Mouse (Mus musculus) MEL (cell line): ENCODE data around the gene Pcnx4. TPM values are rescaled to one million over a fixed set of nuclear protein-coding genes. Genes with fewer than 3 reads are reported as not detected.
A peak's percentile ranks its signal among the peaks of the same experiment; 100 is the strongest.

ENCODE experiments used
- DNase-seq: peaks from one replicate; pipeline ENCODE4 v3.0.0; 2011; ENCODE audit warnings: low read depth, low spot score
- H3K27ac ChIP-seq: 2 replicates; pipeline ENCODE4 v1.5.1; 2012; ENCODE audit warnings: low read depth, mild to moderate bottlenecking, control low read depth, low read length, moderate library complexity; ENCODE audit not compliant: control insufficient read depth
- H3K27me3 ChIP-seq, 2 experiments: fragments of 150-350 bp in 1 of 2; sonication (generic) in 1 of 2; 2 replicates each; pipeline ENCODE4 v1.6.1; 2012; ENCODE audit warnings: low read length in 2 of 2, mild to moderate bottlenecking in 2 of 2, improper control_type of control experiment in 1 of 2, moderate library complexity in 1 of 2; ENCODE audit not compliant: insufficient read depth in 2 of 2, control insufficient read depth in 1 of 2
- H3K36me3 ChIP-seq, 2 experiments: 2 replicates each; pipeline ENCODE4 v1.6.1; 2012 to 2014; ENCODE audit warnings: low read length in 2 of 2, improper control_type of control experiment in 1 of 2, inconsistent platforms in 1 of 2, mild to moderate bottlenecking in 1 of 2; ENCODE audit not compliant: insufficient read depth in 2 of 2, control insufficient read depth in 1 of 2
- H3K4me1 ChIP-seq, 2 experiments: fragments of 150-350 bp in 1 of 2; sonication (generic) in 1 of 2; 2 replicates each; pipeline ENCODE4 v1.6.1; 2012; ENCODE audit warnings: low read length in 2 of 2, improper control_type of control experiment in 1 of 2, mild to moderate bottlenecking in 1 of 2; ENCODE audit not compliant: insufficient read depth in 2 of 2, control insufficient read depth in 1 of 2
- H3K4me3 ChIP-seq, 2 experiments: fragments of 150-350 bp in 1 of 2; sonication (generic) in 1 of 2; 2 replicates each; pipeline ENCODE4 v1.5.1; 2012; ENCODE audit warnings: low read depth in 2 of 2, low read length in 2 of 2, mild to moderate bottlenecking in 2 of 2, moderate library complexity in 2 of 2, control low read depth in 1 of 2, improper control_type of control experiment in 1 of 2; ENCODE audit not compliant: control insufficient read depth in 1 of 2, insufficient read depth in 1 of 2
- H3K79me2 ChIP-seq: 2 replicates; pipeline ENCODE4 v1.6.1; 2012; ENCODE audit warnings: mild to moderate bottlenecking, low read length, moderate library complexity; ENCODE audit not compliant: control insufficient read depth, poor library complexity, insufficient read depth
- H3K9ac ChIP-seq: 2 replicates; pipeline ENCODE4 v1.6.1; 2012; ENCODE audit warnings: low read depth, mild to moderate bottlenecking, control low read depth, low read length, moderate library complexity; ENCODE audit not compliant: control insufficient read depth, poor library complexity, severe bottlenecking
- H3K9me3 ChIP-seq: fragments of 150-350 bp; sonication (generic); replicated peaks from 2 replicates; pipeline ENCODE4 v1.6.1; 2012; ENCODE audit warnings: mild to moderate bottlenecking, low read length, improper control_type of control experiment, moderate library complexity; ENCODE audit not compliant: insufficient read depth
- BHLHE40 ChIP-seq: IDR thresholded peaks from 2 replicates; pipeline ENCODE4 v1.6.1; 2012; ENCODE audit warnings: low read depth, mild to moderate bottlenecking, inconsistent platforms, low read length, improper control_type of control experiment, borderline replicate concordance
- CHD2 ChIP-seq: IDR thresholded peaks from 2 replicates; pipeline ENCODE4 v1.6.1; 2011; ENCODE audit warnings: low read length, improper control_type of control experiment
- E2F4 ChIP-seq: IDR thresholded peaks from 2 replicates; pipeline ENCODE4 v1.6.1; 2011; ENCODE audit warnings: low read depth, low read length, improper control_type of control experiment, borderline replicate concordance
- EP300 ChIP-seq, 2 experiments: IDR thresholded peaks; 2 replicates each; pipeline ENCODE4 v1.6.1; 2011; ENCODE audit warnings: improper control_type of control experiment in 2 of 2, low read length in 2 of 2, low read depth in 1 of 2, mild to moderate bottlenecking in 1 of 2
- ETS1 ChIP-seq: IDR thresholded peaks from 2 replicates; pipeline ENCODE4 v1.6.1; 2012; ENCODE audit warnings: low read depth, mild to moderate bottlenecking, inconsistent platforms, low read length, improper control_type of control experiment, moderate library complexity
- GATA1 ChIP-seq: IDR thresholded peaks from 2 replicates; pipeline ENCODE4 v1.6.1; 2011; ENCODE audit warnings: low read depth, low read length, improper control_type of control experiment
- JUND ChIP-seq: IDR thresholded peaks from 2 replicates; pipeline ENCODE4 v1.6.1; 2011; ENCODE audit warnings: low read depth, mild to moderate bottlenecking, improper control_type of control experiment, low read length
- MEF2A ChIP-seq: IDR thresholded peaks from 2 replicates; pipeline ENCODE4 v1.6.1; 2014; ENCODE audit warnings: low read depth, mild to moderate bottlenecking, inconsistent platforms, low read length, improper control_type of control experiment; ENCODE audit not compliant: poor library complexity, insufficient replicate concordance, severe bottlenecking; ENCODE audit errors: extremely low read depth
- MYB ChIP-seq: IDR thresholded peaks from 2 replicates; pipeline ENCODE4 v1.6.1; 2011; ENCODE audit warnings: mild to moderate bottlenecking, low read depth, low read length, improper control_type of control experiment
- POLR2AphosphoS5 ChIP-seq: IDR thresholded peaks from 2 replicates; pipeline ENCODE4 v1.6.1; 2012; ENCODE audit warnings: low read depth, borderline replicate concordance, mild to moderate bottlenecking, inconsistent platforms, low read length, moderate library complexity, mixed read lengths
- RCOR1 ChIP-seq: IDR thresholded peaks from 2 replicates; pipeline ENCODE4 v1.6.1; 2012; ENCODE audit warnings: low read depth, mild to moderate bottlenecking, inconsistent platforms, low read length, improper control_type of control experiment
- TAL1 ChIP-seq: IDR thresholded peaks from 2 replicates; pipeline ENCODE4 v1.6.1; 2012; ENCODE audit warnings: mild to moderate bottlenecking, inconsistent platforms, low read length, moderate library complexity, mixed read lengths
- TCF12 ChIP-seq: IDR thresholded peaks from 2 replicates; pipeline ENCODE4 v1.6.1; 2014; ENCODE audit warnings: low read depth, mild to moderate bottlenecking, inconsistent platforms, low read length, improper control_type of control experiment, moderate library complexity
- polyA plus RNA-seq, 2 experiments: library from polyadenylated mRNA; stranded (reverse) in 1 of 2; unstranded in 1 of 2; fragments of >175 nt in 1 of 2; fragments of >200 nt in 1 of 2; gene quantifications; 2 replicates each; pipeline versions ENCODE4 v1.2.1 to v1.2.4; 2012; ENCODE audit warnings: low replicate concordance in 2 of 2, low read depth in 1 of 2; ENCODE audit not compliant: insufficient read length in 2 of 2, insufficient read depth in 1 of 2, missing spikeins in 1 of 2
- total RNA-seq: library from RNA; depleted of rRNA; stranded (reverse); fragments of 300-350 nt; gene quantifications from 2 replicates; pipeline ENCODE4 v1.2.3, GENCODE M21; 2012

Gene Pcnx4
- total and polyA plus RNA-seq, 3 experiments = 3.2 to 5.2 TPM; not detected in 1

DNA sequence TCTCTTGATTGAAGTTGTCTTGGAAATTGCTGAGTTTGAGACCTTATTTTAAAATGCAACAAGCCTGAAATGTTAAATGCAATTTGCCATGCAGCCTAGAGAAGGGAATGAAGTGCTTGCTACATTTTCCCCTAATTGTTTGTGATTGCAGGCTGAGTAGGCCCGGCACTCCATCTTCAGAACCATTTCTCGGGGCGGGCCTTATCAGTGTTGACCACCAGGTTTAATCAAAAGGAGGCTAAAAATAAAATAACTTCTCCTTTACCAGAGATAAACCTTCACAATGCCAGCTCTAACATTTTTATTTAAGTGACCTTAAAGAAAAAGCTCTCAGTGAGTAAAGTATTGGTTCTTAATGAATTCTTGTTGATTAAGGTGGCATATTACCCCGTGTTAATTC is 10.6 kb upstream of the Pcnx4 start:
- peaks cover 0 to 12% of the 10 kb centered on the region in 2 experiments; a peak in 2 of 4 replicates for H3K36me3 ChIP-seq
- H3K4me3 ChIP-seq = no peak overlapping the region
- H3K4me1 ChIP-seq = peaks cover 8% of the 10 kb centered on the region in 2 experiments
- DNase-seq = peak; percentile 44
- H3K9me3 ChIP-seq = no peaks in the 10 kb centered on the region
- no peaks in the 10 kb centered on the region for H3K79me2 ChIP-seq
- no peak overlapping the region for H3K9ac ChIP-seq
- H3K27me3 ChIP-seq = no peaks in the 10 kb centered on the region
- no peak for TF ChIP-seq CHD2
- TF ChIP-seq EP300 (IDR thresholded peaks at IDR 0.05; ENCODE audit: low read depth in 1 of 2, low read length in 2 of 2) = peak; percentile 10 to 69; a peak in 3 of 4 replicates
- TF ChIP-seq MEF2A = peak; percentile 92; the same call in 1 of the 2 replicates
- peak; percentile 32 for TF ChIP-seq TAL1
- TF ChIP-seq GATA1 = peak; percentile 72
- no peak for TF ChIP-seq POLR2AphosphoS5
- peak; percentile 55 for TF ChIP-seq RCOR1
- no peak for TF ChIP-seq JUND
- TF ChIP-seq ETS1 = 0 out of 2 replicates have a peak, but pooled peaks have one; percentile 23
- peak; percentile 71; the same call in 1 of the 2 replicates for TF ChIP-seq TCF12
- H3K27ac ChIP-seq = no peak overlapping the region

GRCm38 (mm10) chr12:72532303-72532702 is 3.9 kb upstream of the Pcnx4 start:
- H3K9ac ChIP-seq = no peak overlapping the region
- TF ChIP-seq TAL1 (no peak), ETS1 (peak; percentile 75)
- H3K27ac ChIP-seq = no peak overlapping the region
- H3K36me3 ChIP-seq = peaks cover 0 to 7% of the 10 kb centered on the region in 2 experiments; a peak in 2 of 4 replicates
- H3K4me1 ChIP-seq = peaks cover 2 to 9% of the 10 kb centered on the region in 2 experiments; a peak in 3 of 4 replicates
- DNase-seq = peak; percentile 17
- peaks cover 1% of the 10 kb centered on the region; the same call in 1 of the 2 replicates for H3K79me2 ChIP-seq
- no peaks in the 10 kb centered on the region; a peak in 1 of 4 replicates for H3K27me3 ChIP-seq
- H3K4me3 ChIP-seq = no peak overlapping the region
- no peaks in the 10 kb centered on the region for H3K9me3 ChIP-seq

DNA sequence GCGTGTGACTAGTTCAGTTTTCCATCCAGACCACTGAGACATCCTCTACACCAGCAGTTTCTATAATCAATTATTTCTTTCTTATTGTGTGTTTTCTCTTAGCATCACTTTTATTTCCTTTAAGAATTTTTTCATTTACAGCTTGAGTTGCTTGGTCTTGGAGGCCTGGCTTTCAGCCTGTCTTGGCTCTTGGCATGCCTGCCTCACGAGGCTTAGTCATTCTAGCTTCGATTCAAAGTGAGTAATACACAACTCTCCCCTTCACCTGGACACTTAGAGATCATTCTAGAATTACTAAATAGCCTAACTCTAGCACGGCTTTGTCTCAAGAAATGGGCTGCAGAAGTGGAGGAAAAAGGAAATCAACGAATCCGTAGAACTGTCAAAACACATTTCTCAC is 2.2 kb upstream of the Pcnx4 start:
- no peak overlapping the region for H3K4me3 ChIP-seq
- peaks cover 0 to 20% of the 10 kb centered on the region in 2 experiments; a peak in 2 of 4 replicates for H3K36me3 ChIP-seq
- H3K27me3 ChIP-seq = no peaks in the 10 kb centered on the region; a peak in 1 of 4 replicates
- no peak overlapping the region for H3K27ac ChIP-seq
- DNase-seq = no peak
- peaks cover 3 to 17% of the 10 kb centered on the region in 2 experiments for H3K4me1 ChIP-seq
- peaks cover 1% of the 10 kb centered on the region; the same call in 1 of the 2 replicates for H3K79me2 ChIP-seq
- no peaks in the 10 kb centered on the region for H3K9me3 ChIP-seq
- no peak overlapping the region for H3K9ac ChIP-seq
- TF ChIP-seq BHLHE40 (no peak), JUND (no peak), TAL1 (no peak), MYB (no peak), EP300 (IDR thresholded peaks at IDR 0.05; ENCODE audit: low read depth in 1 of 2, low read length in 2 of 2) (no peak), E2F4 (no peak)
- TF ChIP-seq, all 39 proteins: peak for 0
